Mouse (Mus musculus): ENCODE measurements around the gene Kcnq2.

Gene Kcnq2

GRCm38 (mm10) chr2:181134591-181135445 lies at the start of gene Kcnq2:
TSS of gene Kcnq2 (minus strand) at chr2:181135300.
- in situ Hi-C loops (cut with MboI; ENCODE audit: low sequenced_read_pairs), result loop anchor here (25.0 kb wide), 1 partner anchor 623 kb away; no protein-coding TSS in a partner anchor

GRCm38 (mm10) chr2:181180898-181181297 lies 45.8 kb upstream of the Kcnq2 start:
- in situ Hi-C loops (cut with MboI; ENCODE audit: low sequenced_read_pairs), result loop anchor here (10.0 kb wide), 1 partner anchor 154 kb away; no protein-coding TSS in a partner anchor

GRCm38 (mm10) chr2:181178471-181178870 lies 43.4 kb upstream of the Kcnq2 start:
- in situ Hi-C loops (cut with MboI; ENCODE audit: low sequenced_read_pairs), result no loop called here

- in situ Hi-C loops (cut with MboI; ENCODE audit: low sequenced_read_pairs), result no loop called here
These were observed 42.9 kb upstream of the Kcnq2 start for GRCm38 (mm10) chr2:181178015-181178414.

- in situ Hi-C loops (cut with MboI; ENCODE audit: low sequenced_read_pairs), result no loop called here
These were observed 39.5 kb upstream of the Kcnq2 start for GRCm38 (mm10) chr2:181174646-181175045.

- in situ Hi-C loops (cut with MboI; ENCODE audit: low sequenced_read_pairs), result no loop called here
These were observed 31.4 kb upstream of the Kcnq2 start for GRCm38 (mm10) chr2:181166469-181166868.

GRCm38 (mm10) chr2:181160821-181161220 lies 25.7 kb upstream of the Kcnq2 start:
- in situ Hi-C loops (cut with MboI; ENCODE audit: low sequenced_read_pairs), result no loop called here

GRCm38 (mm10) chr2:181159771-181160170 lies 24.7 kb upstream of the Kcnq2 start:
- in situ Hi-C loops (cut with MboI; ENCODE audit: low sequenced_read_pairs), result no loop called here

GRCm38 (mm10) chr2:181159091-181159514 lies 24.0 kb upstream of the Kcnq2 start:
- in situ Hi-C loops (cut with MboI; ENCODE audit: low sequenced_read_pairs), result no loop called here

GRCm38 (mm10) chr2:181158471-181158870 lies 23.4 kb upstream of the Kcnq2 start:
- in situ Hi-C loops (cut with MboI; ENCODE audit: low sequenced_read_pairs), result no loop called here

GRCm38 (mm10) chr2:181157716-181158302 lies 22.7 kb upstream of the Kcnq2 start:
- in situ Hi-C loops (cut with MboI; ENCODE audit: low sequenced_read_pairs), result no loop called here

- in situ Hi-C loops (cut with MboI; ENCODE audit: low sequenced_read_pairs), result no loop called here
These were observed 22.1 kb upstream of the Kcnq2 start for GRCm38 (mm10) chr2:181157180-181157579.

GRCm38 (mm10) chr2:181156248-181157121 lies 21.4 kb upstream of the Kcnq2 start, which contains the start of gene Eef1a2:
TSS of gene Eef1a2 (minus strand) at chr2:181157014.
- in situ Hi-C loops (cut with MboI; ENCODE audit: low sequenced_read_pairs), result no loop called here

GRCm38 (mm10) chr2:181155801-181156200 lies 20.7 kb upstream of the Kcnq2 start:
- in situ Hi-C loops (cut with MboI; ENCODE audit: low sequenced_read_pairs), result no loop called here

GRCm38 (mm10) chr2:181154831-181155415 lies 19.8 kb upstream of the Kcnq2 start:
- in situ Hi-C loops (cut with MboI; ENCODE audit: low sequenced_read_pairs), result no loop called here

GRCm38 (mm10) chr2:181154361-181154760 lies 19.3 kb upstream of the Kcnq2 start:
- in situ Hi-C loops (cut with MboI; ENCODE audit: low sequenced_read_pairs), result no loop called here

GRCm38 (mm10) chr2:181153837-181154236 lies 18.7 kb upstream of the Kcnq2 start:
- in situ Hi-C loops (cut with MboI; ENCODE audit: low sequenced_read_pairs), result no loop called here

GRCm38 (mm10) chr2:181153131-181153530 lies 18.0 kb upstream of the Kcnq2 start:
- in situ Hi-C loops (cut with MboI; ENCODE audit: low sequenced_read_pairs), result no loop called here

- in situ Hi-C loops (cut with MboI; ENCODE audit: low sequenced_read_pairs), result no loop called here
These were observed 17.6 kb upstream of the Kcnq2 start for GRCm38 (mm10) chr2:181152701-181153100.

- in situ Hi-C loops (cut with MboI; ENCODE audit: low sequenced_read_pairs), result no loop called here
These were observed 15.2 kb upstream of the Kcnq2 start for GRCm38 (mm10) chr2:181150281-181150680.
